Mouse (Mus musculus): ENCODE data around the gene Mrgprb4. TPM values are rescaled to one million over a fixed set of nuclear protein-coding genes. Genes with fewer than 3 reads are reported as not detected.

Gene Mrgprb4
- polyA plus RNA-seq (2015; fragmentation: Nextera tagmentation; extraction: Ambion mirVana) = not detected in 2 replicates

DNA sequence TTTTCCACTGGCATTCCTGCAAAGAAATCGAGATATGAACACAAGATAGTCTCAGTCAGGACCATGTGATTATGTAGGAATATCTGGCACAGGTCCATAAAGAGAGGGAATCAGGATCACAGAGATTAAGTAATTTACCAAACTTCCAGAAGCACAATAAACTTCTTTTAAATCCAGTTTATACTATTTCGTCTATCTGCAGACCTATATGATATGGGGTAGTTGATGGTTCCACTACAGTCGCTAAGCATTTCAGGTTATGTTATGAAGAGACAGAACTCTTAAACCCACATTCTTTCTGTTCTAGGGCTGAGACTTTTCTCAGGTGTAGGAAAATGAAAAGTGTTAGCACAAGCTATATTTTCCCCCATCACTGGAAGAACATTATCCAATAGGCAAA lies at the start of gene Mrgprb4:
Gene Mrgprb4 (minus strand): TSS at position 101 of the 400 bp plus-strand sequence.
- 92% methylated on average over 3 of the region's 3 CpGs for WGBS
- H3K27ac ChIP-seq (replicated peaks) = no peak within 1 kb of the TSS
- no peaks in the 10 kb centered on the region for H3K36me3 ChIP-seq
- H3K9ac ChIP-seq (replicated peaks) = no peak within 1 kb of the TSS
- no peak for ATAC-seq (replicated peaks)
- H3K9me3 ChIP-seq = peaks cover 6% of the 10 kb centered on the region; the same call in 1 of the 2 replicates
- H3K4me1 ChIP-seq = no peaks in the 10 kb centered on the region
- no peaks in the 10 kb centered on the region for H3K27me3 ChIP-seq
- H3K4me2 ChIP-seq (replicated peaks) = no peak within 1 kb of the TSS
- H3K4me3 ChIP-seq = no peak within 1 kb of the TSS

DNA sequence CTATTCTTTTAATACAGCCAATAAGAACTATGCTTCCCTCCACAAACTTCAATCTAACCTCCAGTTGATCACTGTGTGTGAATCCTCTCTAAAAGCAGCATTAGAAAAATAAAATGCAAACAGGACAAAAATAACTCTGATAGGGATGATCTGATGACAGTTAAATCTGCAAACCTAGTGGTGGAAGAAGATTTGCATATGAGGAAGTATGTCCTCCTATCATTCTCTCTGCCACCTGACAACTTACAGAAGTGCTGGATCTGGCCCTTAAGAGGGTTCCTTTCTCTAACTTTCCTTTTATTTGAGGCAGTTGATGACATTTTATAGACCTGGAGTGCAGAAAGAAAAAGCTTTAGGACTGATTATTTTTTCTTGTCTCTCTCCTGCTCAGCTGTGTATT lies 27.0 kb upstream of the Mrgprb4 start:
- Histone ChIP-seq H3K4me1 (no peaks in the 10 kb centered on the region), H3K4me2 (replicated peaks) (no peak overlapping the region), H3K36me3 (no peaks in the 10 kb centered on the region), H3K27ac (replicated peaks) (no peak overlapping the region), H3K9ac (replicated peaks) (no peak overlapping the region), H3K9me3 (peaks cover 22% of the 10 kb centered on the region), H3K27me3 (no peaks in the 10 kb centered on the region), H3K4me3 (no peak overlapping the region)
- no peak for ATAC-seq (replicated peaks)

DNA sequence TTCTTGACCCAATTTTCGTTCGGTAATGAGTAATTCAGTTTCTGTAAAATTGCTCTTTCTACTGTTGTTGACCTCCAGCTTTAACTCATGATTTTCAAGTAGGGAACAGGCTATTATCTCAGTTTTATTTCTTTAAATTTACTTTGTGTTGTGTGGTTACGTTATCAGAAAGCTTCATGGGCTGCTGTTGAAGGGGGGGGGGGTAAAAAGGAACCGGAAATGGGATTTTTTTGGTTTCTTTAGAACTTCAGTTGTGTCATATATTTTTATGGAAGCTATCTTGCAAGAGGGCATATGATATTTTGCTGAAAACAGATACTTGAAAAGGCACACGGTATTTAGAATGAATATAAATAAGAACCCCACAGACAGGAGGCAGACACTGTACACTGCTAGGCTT lies 26.0 kb upstream of the Mrgprb4 start:
- H3K36me3 ChIP-seq = no peaks in the 10 kb centered on the region
- no peaks in the 10 kb centered on the region for H3K4me1 ChIP-seq
- no peaks in the 10 kb centered on the region for H3K27me3 ChIP-seq
- no peak for ATAC-seq (replicated peaks)
- no peak overlapping the region for H3K9ac ChIP-seq (replicated peaks)
- H3K4me3 ChIP-seq = no peak overlapping the region
- H3K9me3 ChIP-seq = peaks cover 14% of the 10 kb centered on the region
- H3K4me2 ChIP-seq (replicated peaks) = no peak overlapping the region
- WGBS = 84% methylated on average over 5 of the region's 5 CpGs
- H3K27ac ChIP-seq (replicated peaks) = no peak overlapping the region

- no peaks in the 10 kb centered on the region for H3K27me3 ChIP-seq
Observed at GRCm38 (mm10) chr7:48168919-48169318, 30.2 kb downstream of the Mrgprb4 start, which contains the start of gene Mrgprb5. Mrgprb5 (minus strand) TSS chr7:48169019.

GRCm38 (mm10) chr7:48167471-48167870 lies 31.6 kb downstream of the Mrgprb4 start:
- Histone ChIP-seq H3K27ac (replicated peaks) (no peak overlapping the region), H3K4me2 (replicated peaks) (no peak overlapping the region), H3K9ac (replicated peaks) (no peak overlapping the region), H3K4me1 (no peaks in the 10 kb centered on the region), H3K36me3 (no peaks in the 10 kb centered on the region), H3K9me3 (no peaks in the 10 kb centered on the region), H3K4me3 (no peak overlapping the region), H3K27me3 (no peaks in the 10 kb centered on the region)
- ATAC-seq (replicated peaks) = no peak
- 67% methylated on average over 2 of the region's 2 CpGs for WGBS

More at GRCm38 (mm10) chr7:48168919-48169318, 30.2 kb downstream of the Mrgprb4 start, which contains the start of gene Mrgprb5:
- ATAC-seq (replicated peaks) = no peak
- H3K4me2 ChIP-seq (replicated peaks) = no peak within 1 kb of the TSS
- no peak within 1 kb of the TSS for H3K4me3 ChIP-seq
- H3K4me1 ChIP-seq = no peaks in the 10 kb centered on the region
- no peaks in the 10 kb centered on the region for H3K36me3 ChIP-seq
- 75% methylated on average over 2 of the region's 2 CpGs for WGBS
- H3K9ac ChIP-seq (replicated peaks) = no peak within 1 kb of the TSS
- H3K9me3 ChIP-seq = no peaks in the 10 kb centered on the region
- no peak within 1 kb of the TSS for H3K27ac ChIP-seq (replicated peaks)

Other genes with a start within 250 kb of the Mrgprb4 start
- not detected in 2 replicates for gene Mrgpra4, start 217.2 kb downstream of the Mrgprb4 start, polyA plus RNA-seq (2015; fragmentation: Nextera tagmentation; extraction: Ambion mirVana)
- gene Mrgprx1, start 171.7 kb downstream of the Mrgprb4 start, polyA plus RNA-seq (2015; fragmentation: Nextera tagmentation; extraction: Ambion mirVana) = not detected in 2 replicates
- not detected in 2 replicates for gene Mrgprb5, start 30.3 kb downstream of the Mrgprb4 start, polyA plus RNA-seq (2015; fragmentation: Nextera tagmentation; extraction: Ambion mirVana)
- gene Mrgprb8, start 189.2 kb upstream of the Mrgprb4 start, polyA plus RNA-seq (2015; fragmentation: Nextera tagmentation; extraction: Ambion mirVana) = not detected in 2 replicates